Mouse (Mus musculus) MEL (cell line): ENCODE data around the gene Rrp36. TPM values are rescaled to one million over a fixed set of nuclear protein-coding genes. Genes with fewer than 3 reads are reported as not detected.

Experiments used
- DNase-seq: peaks from one replicate; pipeline ENCODE4 v3.0.0; 2011; ENCODE audit warnings: low read depth, low spot score
- H3K27ac ChIP-seq: 2 replicates; pipeline ENCODE4 v1.5.1; 2012; ENCODE audit warnings: low read depth, mild to moderate bottlenecking, control low read depth, low read length, moderate library complexity; ENCODE audit not compliant: control insufficient read depth
- H3K27me3 ChIP-seq, 2 experiments: fragments of 150-350 bp in 1 of 2; sonication (generic) in 1 of 2; 2 replicates each; pipeline ENCODE4 v1.6.1; 2012; ENCODE audit warnings: low read length in 2 of 2, mild to moderate bottlenecking in 2 of 2, improper control_type of control experiment in 1 of 2, moderate library complexity in 1 of 2; ENCODE audit not compliant: insufficient read depth in 2 of 2, control insufficient read depth in 1 of 2
- H3K36me3 ChIP-seq, 2 experiments: 2 replicates each; pipeline ENCODE4 v1.6.1; 2012 to 2014; ENCODE audit warnings: low read length in 2 of 2, improper control_type of control experiment in 1 of 2, inconsistent platforms in 1 of 2, mild to moderate bottlenecking in 1 of 2; ENCODE audit not compliant: insufficient read depth in 2 of 2, control insufficient read depth in 1 of 2
- H3K4me1 ChIP-seq, 2 experiments: fragments of 150-350 bp in 1 of 2; sonication (generic) in 1 of 2; 2 replicates each; pipeline ENCODE4 v1.6.1; 2012; ENCODE audit warnings: low read length in 2 of 2, improper control_type of control experiment in 1 of 2, mild to moderate bottlenecking in 1 of 2; ENCODE audit not compliant: insufficient read depth in 2 of 2, control insufficient read depth in 1 of 2
- H3K4me3 ChIP-seq, 2 experiments: fragments of 150-350 bp in 1 of 2; sonication (generic) in 1 of 2; 2 replicates each; pipeline ENCODE4 v1.5.1; 2012; ENCODE audit warnings: low read depth in 2 of 2, low read length in 2 of 2, mild to moderate bottlenecking in 2 of 2, moderate library complexity in 2 of 2, control low read depth in 1 of 2, improper control_type of control experiment in 1 of 2; ENCODE audit not compliant: control insufficient read depth in 1 of 2, insufficient read depth in 1 of 2
- H3K79me2 ChIP-seq: 2 replicates; pipeline ENCODE4 v1.6.1; 2012; ENCODE audit warnings: mild to moderate bottlenecking, low read length, moderate library complexity; ENCODE audit not compliant: control insufficient read depth, poor library complexity, insufficient read depth
- H3K9ac ChIP-seq: 2 replicates; pipeline ENCODE4 v1.6.1; 2012; ENCODE audit warnings: low read depth, mild to moderate bottlenecking, control low read depth, low read length, moderate library complexity; ENCODE audit not compliant: control insufficient read depth, poor library complexity, severe bottlenecking
- H3K9me3 ChIP-seq: fragments of 150-350 bp; sonication (generic); replicated peaks from 2 replicates; pipeline ENCODE4 v1.6.1; 2012; ENCODE audit warnings: mild to moderate bottlenecking, low read length, improper control_type of control experiment, moderate library complexity; ENCODE audit not compliant: insufficient read depth
- CHD1 ChIP-seq: IDR thresholded peaks from 2 replicates; pipeline ENCODE4 v1.6.1; 2012; ENCODE audit warnings: low read depth, mild to moderate bottlenecking, inconsistent platforms, low read length, improper control_type of control experiment
- CTCF ChIP-seq, 3 experiments: IDR thresholded peaks in 2 of 3; conservative IDR thresholded peaks in 1 of 3; 2 replicates each; pipeline ENCODE4 v1.5.1; 2011 to 2012; ENCODE audit warnings: low read length in 3 of 3, low read depth in 2 of 3, mild to moderate bottlenecking in 2 of 3, improper control_type of control experiment in 1 of 3, inconsistent platforms in 1 of 3, mixed read lengths in 1 of 3, moderate library complexity in 1 of 3; ENCODE audit not compliant: control insufficient read depth in 1 of 3, insufficient read depth in 1 of 3, poor library complexity in 1 of 3, severe bottlenecking in 1 of 3
- E2F4 ChIP-seq: IDR thresholded peaks from 2 replicates; pipeline ENCODE4 v1.6.1; 2011; ENCODE audit warnings: low read depth, low read length, improper control_type of control experiment, borderline replicate concordance
- ELF1 ChIP-seq: IDR thresholded peaks from 2 replicates; pipeline ENCODE4 v1.6.1; 2014; ENCODE audit warnings: low read depth, mild to moderate bottlenecking, inconsistent platforms, low read length, improper control_type of control experiment, moderate library complexity
- EP300 ChIP-seq, 2 experiments: IDR thresholded peaks; 2 replicates each; pipeline ENCODE4 v1.6.1; 2011; ENCODE audit warnings: improper control_type of control experiment in 2 of 2, low read length in 2 of 2, low read depth in 1 of 2, mild to moderate bottlenecking in 1 of 2
- ETS1 ChIP-seq: IDR thresholded peaks from 2 replicates; pipeline ENCODE4 v1.6.1; 2012; ENCODE audit warnings: low read depth, mild to moderate bottlenecking, inconsistent platforms, low read length, improper control_type of control experiment, moderate library complexity
- HCFC1 ChIP-seq: IDR thresholded peaks from 2 replicates; pipeline ENCODE4 v1.6.1; 2012; ENCODE audit warnings: low read depth, mild to moderate bottlenecking, inconsistent platforms, low read length, improper control_type of control experiment, moderate library complexity
- JUND ChIP-seq: IDR thresholded peaks from 2 replicates; pipeline ENCODE4 v1.6.1; 2011; ENCODE audit warnings: low read depth, mild to moderate bottlenecking, improper control_type of control experiment, low read length
- MAFK ChIP-seq: IDR thresholded peaks from 2 replicates; pipeline ENCODE4 v1.6.1; 2011; ENCODE audit warnings: low read depth, mild to moderate bottlenecking, low read length, improper control_type of control experiment, borderline replicate concordance
- MAX ChIP-seq: IDR thresholded peaks from 2 replicates; pipeline ENCODE4 v1.6.1; 2011; ENCODE audit warnings: low read length, improper control_type of control experiment
- MAZ ChIP-seq: IDR thresholded peaks from 2 replicates; pipeline ENCODE4 v1.6.1; 2012; ENCODE audit warnings: low read depth, mild to moderate bottlenecking, inconsistent platforms, low read length, improper control_type of control experiment
- MEF2A ChIP-seq: IDR thresholded peaks from 2 replicates; pipeline ENCODE4 v1.6.1; 2014; ENCODE audit warnings: low read depth, mild to moderate bottlenecking, inconsistent platforms, low read length, improper control_type of control experiment; ENCODE audit not compliant: poor library complexity, insufficient replicate concordance, severe bottlenecking; ENCODE audit errors: extremely low read depth
- MXI1 ChIP-seq: IDR thresholded peaks from 2 replicates; pipeline ENCODE4 v1.6.1; 2011; ENCODE audit warnings: mild to moderate bottlenecking, low read depth, low read length, improper control_type of control experiment
- MYB ChIP-seq: IDR thresholded peaks from 2 replicates; pipeline ENCODE4 v1.6.1; 2011; ENCODE audit warnings: mild to moderate bottlenecking, low read depth, low read length, improper control_type of control experiment
- MYC ChIP-seq: IDR thresholded peaks from 2 replicates; pipeline ENCODE4 v1.6.1; 2011; ENCODE audit warnings: low read depth, mild to moderate bottlenecking, low read length, improper control_type of control experiment, moderate library complexity
- NRF1 ChIP-seq: IDR thresholded peaks from 2 replicates; pipeline ENCODE4 v1.6.1; 2014; ENCODE audit warnings: low read depth, mild to moderate bottlenecking, inconsistent platforms, low read length, improper control_type of control experiment, moderate library complexity; ENCODE audit not compliant: poor library complexity, insufficient read depth, severe bottlenecking
- POLR2AphosphoS2 ChIP-seq: IDR thresholded peaks from 2 replicates; pipeline ENCODE4 v1.6.1; 2011; ENCODE audit warnings: low read length, improper control_type of control experiment
- RAD21 ChIP-seq: IDR thresholded peaks from 2 replicates; pipeline ENCODE4 v1.6.1; 2011; ENCODE audit warnings: mild to moderate bottlenecking, low read depth, low read length, improper control_type of control experiment
- RCOR1 ChIP-seq: IDR thresholded peaks from 2 replicates; pipeline ENCODE4 v1.6.1; 2012; ENCODE audit warnings: low read depth, mild to moderate bottlenecking, inconsistent platforms, low read length, improper control_type of control experiment
- SIN3A ChIP-seq: IDR thresholded peaks from 2 replicates; pipeline ENCODE4 v1.6.1; 2012; ENCODE audit warnings: low read length, improper control_type of control experiment, inconsistent platforms
- SMC3 ChIP-seq: IDR thresholded peaks from 2 replicates; pipeline ENCODE4 v1.6.1; 2011; ENCODE audit warnings: low read depth, low read length, improper control_type of control experiment
- TCF12 ChIP-seq: IDR thresholded peaks from 2 replicates; pipeline ENCODE4 v1.6.1; 2014; ENCODE audit warnings: low read depth, mild to moderate bottlenecking, inconsistent platforms, low read length, improper control_type of control experiment, moderate library complexity
- UBTF ChIP-seq: IDR thresholded peaks from 2 replicates; pipeline ENCODE4 v1.6.1; 2012; ENCODE audit warnings: low read depth, mild to moderate bottlenecking, inconsistent platforms, low read length, improper control_type of control experiment, moderate library complexity, borderline replicate concordance; ENCODE audit not compliant: insufficient read depth
- USF1 ChIP-seq: IDR thresholded peaks from 2 replicates; pipeline ENCODE4 v1.6.1; 2014; ENCODE audit warnings: low read depth, mild to moderate bottlenecking, inconsistent platforms, low read length, improper control_type of control experiment, moderate library complexity
- USF2 ChIP-seq, 2 experiments: IDR thresholded peaks; 2 replicates each; pipeline ENCODE4 v1.6.1; 2011 to 2012; ENCODE audit warnings: improper control_type of control experiment in 2 of 2, low read length in 2 of 2, borderline replicate concordance in 1 of 2, inconsistent platforms in 1 of 2, low read depth in 1 of 2, mild to moderate bottlenecking in 1 of 2; ENCODE audit not compliant: insufficient read depth in 1 of 2
- ZC3H11A ChIP-seq: IDR thresholded peaks from 2 replicates; pipeline ENCODE4 v1.6.1; 2012; ENCODE audit warnings: low read depth, mild to moderate bottlenecking, inconsistent platforms, low read length, improper control_type of control experiment
- ZKSCAN1 ChIP-seq: IDR thresholded peaks from 2 replicates; pipeline ENCODE4 v1.6.1; 2012; ENCODE audit warnings: low read depth, mild to moderate bottlenecking, inconsistent platforms, low read length, improper control_type of control experiment, moderate library complexity
- ZNF384 ChIP-seq: IDR thresholded peaks from 2 replicates; pipeline ENCODE4 v1.6.1; 2012; ENCODE audit warnings: low read depth, mild to moderate bottlenecking, inconsistent platforms, low read length, improper control_type of control experiment
- polyA plus RNA-seq, 2 experiments: library from polyadenylated mRNA; stranded (reverse) in 1 of 2; unstranded in 1 of 2; fragments of >175 nt in 1 of 2; fragments of >200 nt in 1 of 2; gene quantifications; 2 replicates each; pipeline versions ENCODE4 v1.2.1 to v1.2.4; 2012; ENCODE audit warnings: low replicate concordance in 2 of 2, low read depth in 1 of 2; ENCODE audit not compliant: insufficient read length in 2 of 2, insufficient read depth in 1 of 2, missing spikeins in 1 of 2
- total RNA-seq: library from RNA; depleted of rRNA; stranded (reverse); fragments of 300-350 nt; gene quantifications from 2 replicates; pipeline ENCODE4 v1.2.3, GENCODE M21; 2012

Rrp36 gene
- total and polyA plus RNA-seq, 3 experiments, result 51.2 to 55.3 TPM; not detected in 1

- no peaks in the 10 kb centered on the region for H3K36me3 ChIP-seq
- no peaks in the 10 kb centered on the region for H3K27me3 ChIP-seq
- peak overlapping the region; percentile 26 to 35; a peak in 3 of 4 replicates for H3K4me3 ChIP-seq
Observed at GRCm38 (mm10) chr17:46636831-46637523, 37.2 kb downstream of the Rrp36 start.

GRCm38 (mm10) chr17:46629685-46630441 lies 44.3 kb downstream of the Rrp36 start:
- no peaks in the 10 kb centered on the region for H3K36me3 ChIP-seq
- no peaks in the 10 kb centered on the region for H3K27me3 ChIP-seq
- H3K9ac ChIP-seq, result no peak overlapping the region
- no peaks in the 10 kb centered on the region for H3K79me2 ChIP-seq
- H3K9me3 ChIP-seq, result no peaks in the 10 kb centered on the region
- no peak overlapping the region for H3K27ac ChIP-seq
- H3K4me3 ChIP-seq, result no peak overlapping the region
- no peak for DNase-seq
- no peak for TF ChIP-seq USF2 (IDR thresholded peaks at IDR 0.05; ENCODE audit: borderline replicate concordance in 1 of 2, insufficient read depth in 1 of 2, low read depth in 1 of 2, low read length in 2 of 2)
- no peak for TF ChIP-seq UBTF
- TF ChIP-seq CHD1, result no peak
- no peak for TF ChIP-seq POLR2AphosphoS2
- no peaks in the 10 kb centered on the region for H3K4me1 ChIP-seq

More at GRCm38 (mm10) chr17:46636831-46637523, 37.2 kb downstream of the Rrp36 start:
- Histone ChIP-seq H3K4me1 (peaks cover 0 to 5% of the 10 kb centered on the region in 2 experiments; a peak in 2 of 4 replicates), H3K27ac (no peak overlapping the region), H3K9me3 (no peaks in the 10 kb centered on the region), H3K79me2 (no peaks in the 10 kb centered on the region)
- peak; percentile 89 for DNase-seq
- TF ChIP-seq SMC3 (peak; percentile 61), USF1 (no peak), MAZ (0 out of 2 replicates have a peak, but pooled peaks have one; percentile 33), MXI1 (no peak; the same call in 1 of the 2 replicates), ELF1 (0 out of 2 replicates have a peak, but pooled peaks have one; percentile 31), MYC (0 out of 2 replicates have a peak, but pooled peaks have one; percentile 21), SIN3A (peak; percentile 51; the same call in 1 of the 2 replicates), RCOR1 (no peak), EP300 (IDR thresholded peaks at IDR 0.05; ENCODE audit: low read depth in 1 of 2, low read length in 2 of 2) (no peak), TCF12 (0 out of 2 replicates have a peak, but pooled peaks have one; percentile 5), MEF2A (no peak), CTCF (IDR thresholded peaks at IDR 0.05 in 2 of 3, conservative IDR thresholded peaks at IDR 0.05 in 1 of 3; ENCODE audit: control insufficient read depth in 1 of 3, insufficient read depth in 1 of 3, low read depth in 2 of 3, low read length in 3 of 3, poor library complexity in 1 of 3, severe bottlenecking in 1 of 3) (peak; percentile 43 to 83 (median 56)), RAD21 (peak; percentile 70), USF2 (IDR thresholded peaks at IDR 0.05; ENCODE audit: borderline replicate concordance in 1 of 2, insufficient read depth in 1 of 2, low read depth in 1 of 2, low read length in 2 of 2) (no peak), NRF1 (no peak), MAX (no peak), HCFC1 (no peak), MAFK (no peak), ZC3H11A (peak; percentile 51), CHD1 (no peak), ZNF384 (peak; percentile 27; the same call in 1 of the 2 replicates), MYB (no peak), E2F4 (no peak), ETS1 (0 out of 2 replicates have a peak, but pooled peaks have one; percentile 28), ZKSCAN1 (no peak), JUND (no peak)
- TF ChIP-seq, all 39 proteins: peak for 11
- peak overlapping the region; percentile 23; the same call in 1 of the 2 replicates for H3K9ac ChIP-seq
